Comparison of ENCODE assay signal across 10 mouse cellular contexts in the genomic region with DNA sequence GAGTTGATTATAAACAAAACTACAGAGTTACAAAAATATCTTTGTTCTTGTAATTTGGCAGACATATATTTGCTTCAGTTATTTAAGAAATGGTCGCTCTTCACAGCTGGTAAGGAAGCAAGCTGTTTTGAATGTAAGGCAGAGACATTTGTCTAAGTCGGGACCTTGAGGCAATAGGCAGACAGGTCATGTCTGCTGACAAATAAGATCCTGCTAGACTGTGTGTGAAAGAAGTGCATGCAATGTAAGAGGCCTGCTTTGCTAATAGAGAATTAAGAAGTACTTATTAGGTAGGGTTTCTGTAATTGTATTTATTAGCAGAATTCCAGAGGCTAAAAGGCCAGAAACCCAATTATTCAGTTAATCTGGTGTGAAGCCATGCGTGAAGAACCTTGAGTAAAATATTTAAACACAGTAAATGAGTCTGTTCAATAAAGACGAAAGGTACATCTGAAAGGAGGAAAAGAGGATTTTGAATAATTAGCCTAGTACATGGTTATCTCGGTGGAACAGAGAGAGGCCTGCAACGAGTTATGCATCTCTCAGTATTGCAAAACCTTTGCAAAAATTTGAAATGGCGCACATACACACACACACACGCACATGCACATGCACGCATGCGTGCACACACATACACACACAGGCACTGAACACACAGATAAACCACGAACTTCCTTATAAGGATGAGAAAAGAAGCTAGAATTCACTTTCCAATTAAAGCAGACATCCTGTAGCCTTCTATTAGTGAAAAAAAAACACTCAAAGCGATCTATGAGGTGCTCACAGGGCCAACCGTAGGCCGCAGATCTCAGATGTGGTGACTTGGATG.
DNase-seq lines count a peak whose midpoint lies in the region; ATAC-seq lines count a peak whose summit lies in the region.
"Had no signal": no experiment of that assay in that cellular context is flagged by ENCODE, and none has a peak within 500 bp of the region (broad histone marks: within the 10 kb centered on the region; RNA-seq: fewer than 3 reads in every experiment).

No protein-coding gene starts in this region.

- peak overlapping the region; percentile 36 for H3K4me2 ChIP-seq in heart, embryonic 14.5 days (ENCODE audit: low read length)
- peak overlapping the region; percentile 12 for H3K4me2 ChIP-seq in embryonic facial prominence, embryonic 13.5 days
- no peak overlapping the region for H3K4me2 ChIP-seq in limb, embryonic 15.5 days
- H3K4me2 ChIP-seq in forebrain, embryonic 16.5 days (ENCODE audit: low read length): no peak overlapping the region

- intact Hi-C loops in heart, postnatal 10 days (cut with DNase I): no loop called here

- peak overlapping the region; percentile 6; the same call in 1 of the 2 replicates for H3K9ac ChIP-seq in heart, embryonic 14.5 days (ENCODE audit: low read length)
- H3K9ac ChIP-seq in embryonic facial prominence, embryonic 13.5 days: no peak overlapping the region
- H3K9ac ChIP-seq in limb, embryonic 15.5 days: no peak overlapping the region
- no peak overlapping the region for H3K9ac ChIP-seq in forebrain, embryonic 16.5 days (replicated peaks; ENCODE audit: low read depth, low read length)

- H3K4me3 ChIP-seq in heart, embryonic 14.5 days (ENCODE audit: control insufficient read depth in 1 of 2, insufficient read depth in 1 of 2, low read depth in 1 of 2, low read length in 2 of 2): no peak overlapping the region
- H3K4me3 ChIP-seq in embryonic facial prominence, embryonic 13.5 days: no peak overlapping the region
- H3K4me3 ChIP-seq in limb, embryonic 15.5 days: no peak overlapping the region
- H3K4me3 ChIP-seq in forebrain, embryonic 16.5 days (replicated peaks; ENCODE audit: low read length): no peak overlapping the region

- no peaks in the 10 kb centered on the region for H3K27me3 ChIP-seq in heart, embryonic 14.5 days (ENCODE audit: control insufficient read depth, insufficient read depth, low read length)
- H3K27me3 ChIP-seq in embryonic facial prominence, embryonic 13.5 days: no peaks in the 10 kb centered on the region
- H3K27me3 ChIP-seq in limb, embryonic 15.5 days: no peaks in the 10 kb centered on the region
- no peaks in the 10 kb centered on the region for H3K27me3 ChIP-seq in forebrain, embryonic 16.5 days (replicated peaks; ENCODE audit: control insufficient read depth, insufficient read depth, low read length)

- WGBS in heart, embryonic 14.5 days: 73% methylated on average over 14 of the region's 14 CpGs
- 45% methylated on average over 14 of the region's 14 CpGs for WGBS in embryonic facial prominence, embryonic 13.5 days
- 76% methylated on average over 14 of the region's 14 CpGs for WGBS in limb, embryonic 15.5 days
- WGBS in forebrain, embryonic 16.5 days: 39% methylated on average over 14 of the region's 14 CpGs

- peak overlapping the region; percentile 69 to 81 for H3K27ac ChIP-seq in heart, embryonic 14.5 days (replicated peaks in 1 of 2; ENCODE audit: control insufficient read depth in 1 of 2, insufficient read depth in 1 of 2, low read depth in 2 of 2, low read length in 2 of 2)
- H3K27ac ChIP-seq in embryonic facial prominence, embryonic 13.5 days: peak overlapping the region; percentile 69
- H3K27ac ChIP-seq in limb, embryonic 15.5 days: 0 out of 2 replicates have a peak overlapping the region, but pooled peaks have one; percentile 38
- no peak overlapping the region for H3K27ac ChIP-seq in forebrain, embryonic 16.5 days (ENCODE audit: low read length)

- no peaks in the 10 kb centered on the region for H3K36me3 ChIP-seq in heart, embryonic 14.5 days (ENCODE audit: control insufficient read depth, insufficient read depth, low read length)
- no peaks in the 10 kb centered on the region for H3K36me3 ChIP-seq in embryonic facial prominence, embryonic 13.5 days
- H3K36me3 ChIP-seq in limb, embryonic 15.5 days: no peaks in the 10 kb centered on the region
- no peaks in the 10 kb centered on the region for H3K36me3 ChIP-seq in forebrain, embryonic 16.5 days (ENCODE audit: control insufficient read depth, insufficient read depth)

- H3K4me1 ChIP-seq in heart, embryonic 14.5 days (ENCODE audit: control insufficient read depth in 2 of 2, insufficient read depth in 2 of 2, low read length in 2 of 2): peaks cover 5 to 10% of the 10 kb centered on the region in 2 experiments
- peaks cover 25% of the 10 kb centered on the region for H3K4me1 ChIP-seq in embryonic facial prominence, embryonic 13.5 days
- peaks cover 6% of the 10 kb centered on the region; the same call in 1 of the 2 replicates for H3K4me1 ChIP-seq in limb, embryonic 15.5 days
- H3K4me1 ChIP-seq in forebrain, embryonic 16.5 days (replicated peaks; ENCODE audit: control insufficient read depth, insufficient read depth, low read length): peaks cover 8% of the 10 kb centered on the region; the same call in 1 of the 2 replicates

- H3K9me3 ChIP-seq in heart, embryonic 14.5 days (ENCODE audit: control insufficient read depth, low read length): no peaks in the 10 kb centered on the region
- H3K9me3 ChIP-seq in embryonic facial prominence, embryonic 13.5 days: no peaks in the 10 kb centered on the region
- no peaks in the 10 kb centered on the region for H3K9me3 ChIP-seq in limb, embryonic 15.5 days
- no peaks in the 10 kb centered on the region for H3K9me3 ChIP-seq in forebrain, embryonic 16.5 days (ENCODE audit: control insufficient read depth, low read length)

- DNase-seq in heart, postnatal 10 days: no peak
- peak; percentile 16 for DNase-seq in CD4-positive, CD25-positive, alpha-beta regulatory T cell, adult 2 months (ENCODE audit: low read depth, low spot score)
- no peak for DNase-seq in adrenal gland, adult 18-20 months (ENCODE audit: low spot score in 2 of 2)
- DNase-seq in lung, postnatal 10 days: no peak
- DNase-seq: cerebellum, postnatal 14 days; gastrocnemius, postnatal 36 days had no signal

- no peak for ATAC-seq in heart, embryonic 14.5 days (ENCODE audit: insufficient number of reproducible peaks, insufficient read depth, low FRiP score, low read depth)
- ATAC-seq in embryonic facial prominence, embryonic 13.5 days (ENCODE audit: insufficient number of reproducible peaks, insufficient read depth, low FRiP score, low TSS enrichment, low read depth): no peak
- ATAC-seq in limb, embryonic 15.5 days (ENCODE audit: insufficient number of reproducible peaks, low FRiP score, low TSS enrichment, low read depth): no peak
- ATAC-seq in forebrain, embryonic 16.5 days: no peak

Comparison
In these comparisons a context has a peak if more than half of its experiments do, and no peak if none do; other contexts are left out.
1. H3K4me2 ChIP-seq: peak in heart, embryonic 14.5 days (single experiment) and embryonic facial prominence, embryonic 13.5 days (single experiment); none in limb, embryonic 15.5 days (single experiment) and forebrain, embryonic 16.5 days (single experiment).